Mouse (Mus musculus) heart, embryonic 16.5 days (tissue): ENCODE results near the gene BC051665. TPM values are rescaled to one million over a fixed set of nuclear protein-coding genes. Genes with fewer than 3 reads are reported as not detected.

ENCODE experiments used
- ATAC-seq: fragments of 200-750 bp; cut with Nextera tagmentation; replicated peaks from 2 replicates; pipeline ENCODE4 v1.8.0; 2017; ENCODE audit warnings: moderate number of reproducible peaks; ENCODE audit not compliant: insufficient read depth, low FRiP score; ENCODE audit errors: extremely low read depth
- H3K27ac ChIP-seq: fragments of 300-500 bp; sonication (generic); 2 replicates; pipeline ENCODE4 v1.5.1; 2014; ENCODE audit warnings: mild to moderate bottlenecking, low read length, control low read depth, moderate library complexity
- H3K27me3 ChIP-seq: fragments of 300-500 bp; sonication (generic); 2 replicates; pipeline ENCODE4 v1.6.1; 2014; ENCODE audit warnings: low read length, mixed read lengths; ENCODE audit not compliant: control insufficient read depth, insufficient read depth
- H3K36me3 ChIP-seq: fragments of 300-500 bp; sonication (generic); 2 replicates; pipeline ENCODE4 v1.6.1; 2014; ENCODE audit not compliant: control insufficient read depth, insufficient read depth
- H3K4me1 ChIP-seq: fragments of 300-500 bp; sonication (generic); 2 replicates; pipeline ENCODE4 v1.6.1; 2014; ENCODE audit warnings: low read length, mixed read lengths; ENCODE audit not compliant: control insufficient read depth, insufficient read depth
- H3K4me2 ChIP-seq: fragments of 300-500 bp; sonication (generic); 2 replicates; pipeline ENCODE4 v1.6.1; 2014; ENCODE audit warnings: low read depth, mild to moderate bottlenecking, control low read depth, low read length
- H3K4me3 ChIP-seq: fragments of 300-500 bp; sonication (generic); 2 replicates; pipeline ENCODE4 v1.5.1; 2014; ENCODE audit warnings: mild to moderate bottlenecking, control low read depth, low read length
- H3K9ac ChIP-seq: fragments of 300-500 bp; sonication (generic); 2 replicates; pipeline ENCODE4 v1.6.1; 2014; ENCODE audit warnings: low read length, control low read depth
- H3K9me3 ChIP-seq: fragments of 300-500 bp; sonication (generic); replicated peaks from 2 replicates; pipeline ENCODE4 v1.6.1; 2016; ENCODE audit warnings: low read length; ENCODE audit not compliant: control insufficient read depth
- WGBS: fragments of 180-500 bp; shearing (Covaris S2); extraction: QIAGEN DNeasy Blood & Tissue Kit; methylation state at CpG from one replicate; pipeline ENCODE4 v1.1.7; 2014; 5-methylcytosine and 5-hydroxymethylcytosine counted together
- polyA plus RNA-seq: library from polyadenylated mRNA; unstranded; fragments of >200 nt; fragmentation: Nextera tagmentation; extraction: Ambion mirVana; gene quantifications from 2 replicates; pipeline ENCODE4 v1.2.1, GENCODE M21; 2015

The BC051665 gene
- polyA plus RNA-seq, 1 experiment from 2014 or later, result not detected

DNA sequence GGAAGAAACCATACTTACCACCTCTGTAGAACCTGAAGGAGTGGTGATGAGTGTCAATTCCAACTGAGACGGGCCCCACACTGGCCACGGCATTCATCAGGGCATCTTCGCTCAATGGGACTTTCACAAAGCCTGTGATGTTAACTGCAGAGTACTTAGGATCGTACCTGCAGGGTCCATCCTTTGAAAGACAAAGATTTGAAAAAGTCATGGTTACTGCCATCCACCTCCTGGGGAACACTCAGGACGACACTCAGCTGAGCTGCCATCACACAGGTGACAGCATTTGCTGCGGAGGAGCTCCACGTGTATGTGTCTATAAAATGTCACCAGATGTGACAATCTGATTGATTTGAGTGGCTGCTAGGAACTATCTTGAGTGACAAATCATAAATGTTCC is 2.9 kb downstream of the BC051665 start:
- 78% methylated on average over 7 of the region's 7 CpGs for WGBS
- Histone ChIP-seq H3K27me3 (no peaks in the 10 kb centered on the region), H3K4me2 (no peak overlapping the region), H3K9me3 (no peaks in the 10 kb centered on the region), H3K9ac (no peak overlapping the region), H3K27ac (no peak overlapping the region), H3K4me3 (no peak overlapping the region), H3K36me3 (no peaks in the 10 kb centered on the region), H3K4me1 (no peaks in the 10 kb centered on the region)
- ATAC-seq, result no peak

DNA sequence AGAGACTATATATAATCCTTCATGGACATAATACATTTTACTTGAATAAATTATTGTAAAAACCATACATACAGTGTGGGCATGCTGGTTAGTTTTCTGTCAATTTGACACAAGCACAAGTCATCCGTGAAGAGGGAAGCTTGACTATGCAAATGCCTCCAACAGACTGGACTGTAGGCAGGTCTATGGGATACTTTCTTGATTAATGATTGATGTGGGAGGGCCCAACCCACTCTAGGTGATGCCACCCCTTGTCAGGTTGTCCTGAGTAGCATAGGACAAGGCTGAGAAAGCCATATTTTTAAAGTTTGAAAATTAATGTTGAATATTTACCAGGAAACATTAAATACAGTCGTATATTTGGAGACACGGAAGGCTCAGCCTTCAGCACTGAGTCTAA is 5.6 kb downstream of the BC051665 start:
- Histone ChIP-seq H3K9me3 (no peaks in the 10 kb centered on the region), H3K4me2 (no peak overlapping the region), H3K9ac (no peak overlapping the region), H3K27me3 (no peaks in the 10 kb centered on the region), H3K27ac (no peak overlapping the region), H3K4me1 (no peaks in the 10 kb centered on the region), H3K4me3 (no peak overlapping the region), H3K36me3 (no peaks in the 10 kb centered on the region)
- WGBS, result 80% methylated on average over 3 of the region's 3 CpGs
- ATAC-seq, result no peak

DNA sequence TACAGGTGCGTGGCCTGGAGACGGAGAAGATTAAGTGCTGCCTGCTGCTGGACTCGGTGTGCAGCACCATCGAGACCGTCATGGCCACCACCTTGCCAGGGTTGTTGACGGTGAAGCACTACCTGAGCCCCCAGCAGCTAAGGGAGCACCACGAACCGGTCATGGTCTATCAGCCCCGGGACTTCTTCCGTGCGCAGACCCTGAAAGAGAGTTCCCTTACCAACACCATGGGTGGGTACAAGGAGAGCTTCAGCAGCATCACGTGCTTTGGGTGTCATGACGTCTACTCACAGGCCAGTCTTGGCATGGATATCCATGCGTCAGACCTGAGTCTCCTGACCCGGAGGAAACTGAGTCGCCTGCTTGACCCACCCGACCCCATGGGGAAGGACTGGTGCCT is 25.0 kb downstream of the BC051665 start:
- H3K9ac ChIP-seq, result no peak overlapping the region
- no peak overlapping the region for H3K27ac ChIP-seq
- no peaks in the 10 kb centered on the region for H3K27me3 ChIP-seq
- ATAC-seq, result no peak
- WGBS, result 92% methylated on average over 17 of the region's 17 CpGs
- no peaks in the 10 kb centered on the region for H3K4me1 ChIP-seq
- peaks cover 12% of the 10 kb centered on the region for H3K36me3 ChIP-seq
- H3K4me3 ChIP-seq, result no peak overlapping the region
- no peaks in the 10 kb centered on the region for H3K9me3 ChIP-seq
- no peak overlapping the region for H3K4me2 ChIP-seq

DNA sequence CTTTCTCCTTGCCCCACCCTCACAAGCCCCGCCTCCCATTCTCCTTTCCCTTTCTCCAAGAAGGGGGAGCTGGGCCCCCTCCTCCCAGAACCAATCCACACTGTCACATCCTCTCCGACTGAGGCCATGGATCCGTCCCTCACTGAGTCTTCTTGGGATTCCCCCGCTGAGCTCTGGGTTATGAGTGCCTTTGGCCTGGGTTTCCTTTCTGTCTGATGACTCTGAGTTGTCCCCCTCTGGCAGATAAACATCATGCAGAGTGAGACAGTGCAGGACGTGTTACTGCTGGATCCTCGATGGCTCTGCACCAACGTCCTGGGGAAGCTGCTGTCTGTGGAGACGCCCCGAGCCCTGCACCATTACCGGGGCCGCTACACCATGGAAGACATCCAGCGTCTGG is 25.8 kb downstream of the BC051665 start:
- no peak for ATAC-seq
- Histone ChIP-seq H3K4me3 (no peak overlapping the region), H3K36me3 (peaks cover 12% of the 10 kb centered on the region), H3K27me3 (no peaks in the 10 kb centered on the region), H3K27ac (no peak overlapping the region), H3K9me3 (no peaks in the 10 kb centered on the region), H3K4me2 (no peak overlapping the region), H3K9ac (no peak overlapping the region), H3K4me1 (no peaks in the 10 kb centered on the region)
- WGBS, result 86% methylated on average over 12 of the region's 12 CpGs

DNA sequence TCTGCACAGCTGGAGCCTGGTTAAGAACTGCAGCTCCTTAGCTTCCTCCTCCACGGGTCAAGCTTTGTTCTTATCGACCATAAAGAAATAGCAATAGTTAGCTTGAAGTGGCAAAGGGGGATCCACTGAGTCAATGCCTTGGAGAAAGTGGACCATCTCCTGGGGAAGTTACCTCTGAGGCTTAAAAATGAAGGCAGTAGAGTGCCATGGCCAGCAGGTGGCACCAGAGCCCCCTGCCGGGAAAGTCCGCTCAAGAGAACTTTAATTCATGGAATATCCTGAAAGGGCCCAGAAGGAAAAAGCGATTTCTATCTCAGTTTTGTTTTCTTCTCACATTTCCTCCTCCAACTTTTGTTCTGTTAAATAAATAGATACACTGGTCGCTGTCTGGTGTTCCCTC is 27.0 kb downstream of the BC051665 start:
- Histone ChIP-seq H3K9me3 (no peaks in the 10 kb centered on the region), H3K4me1 (no peaks in the 10 kb centered on the region), H3K27ac (no peak overlapping the region), H3K4me2 (no peak overlapping the region), H3K27me3 (no peaks in the 10 kb centered on the region), H3K36me3 (peaks cover 12% of the 10 kb centered on the region), H3K4me3 (no peak overlapping the region), H3K9ac (no peak overlapping the region)
- ATAC-seq, result no peak
- WGBS, result 34% methylated on average over 6 of the region's 6 CpGs

DNA sequence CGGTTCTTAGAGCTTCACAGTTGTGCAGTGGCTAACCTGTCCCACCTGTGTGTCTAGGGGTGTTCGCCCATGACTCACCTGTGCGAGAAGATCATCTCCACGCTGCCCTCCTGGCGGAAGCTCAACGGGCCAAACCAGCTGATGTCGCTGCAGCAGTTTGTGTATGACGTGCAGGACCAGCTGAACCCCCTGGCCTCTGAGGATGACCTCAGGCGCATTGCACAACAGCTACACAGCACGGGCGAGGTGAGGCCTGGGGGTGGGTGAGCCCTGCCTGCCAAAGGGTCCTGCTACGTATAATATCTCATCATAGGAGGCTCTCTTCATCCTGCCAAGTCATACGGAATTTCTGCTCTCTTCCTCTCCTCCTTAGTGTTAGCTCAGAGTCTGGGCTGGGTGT is 28.9 kb downstream of the BC051665 start:
- H3K36me3 ChIP-seq, result peaks cover 18% of the 10 kb centered on the region
- no peak overlapping the region for H3K27ac ChIP-seq
- no peak for ATAC-seq
- 83% methylated on average over 13 of the region's 13 CpGs for WGBS
- no peaks in the 10 kb centered on the region for H3K4me1 ChIP-seq
- no peaks in the 10 kb centered on the region for H3K27me3 ChIP-seq
- H3K9ac ChIP-seq, result no peak overlapping the region
- H3K4me3 ChIP-seq, result no peak overlapping the region
- H3K4me2 ChIP-seq, result no peak overlapping the region
- no peaks in the 10 kb centered on the region for H3K9me3 ChIP-seq

DNA sequence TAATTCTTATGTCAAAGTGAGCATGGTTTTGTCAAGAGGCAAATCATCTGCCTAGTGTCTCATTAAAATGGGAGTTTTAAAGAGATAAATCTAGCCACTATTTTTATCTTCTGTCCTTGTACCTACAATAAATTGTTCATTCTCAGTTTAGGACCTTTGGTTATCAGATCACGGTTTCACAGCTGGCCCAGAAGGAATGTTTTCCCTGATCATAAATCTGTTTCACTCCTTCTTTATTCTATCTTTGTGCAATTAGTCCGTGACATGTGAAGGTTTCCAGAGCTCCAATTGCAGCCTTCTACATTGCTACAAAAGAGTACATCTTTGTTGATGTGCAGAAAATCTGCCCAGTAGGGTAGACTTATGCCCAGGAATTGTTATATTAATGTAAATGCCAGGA is 30.9 kb downstream of the BC051665 start:
- Histone ChIP-seq H3K36me3 (peaks cover 5% of the 10 kb centered on the region; the same call in 1 of the 2 replicates), H3K4me3 (no peak overlapping the region), H3K27ac (no peak overlapping the region), H3K4me2 (no peak overlapping the region), H3K9ac (no peak overlapping the region), H3K4me1 (no peaks in the 10 kb centered on the region), H3K27me3 (no peaks in the 10 kb centered on the region), H3K9me3 (no peaks in the 10 kb centered on the region)
- no peak for ATAC-seq
- 64% methylated on average over 2 of the region's 2 CpGs for WGBS

DNA sequence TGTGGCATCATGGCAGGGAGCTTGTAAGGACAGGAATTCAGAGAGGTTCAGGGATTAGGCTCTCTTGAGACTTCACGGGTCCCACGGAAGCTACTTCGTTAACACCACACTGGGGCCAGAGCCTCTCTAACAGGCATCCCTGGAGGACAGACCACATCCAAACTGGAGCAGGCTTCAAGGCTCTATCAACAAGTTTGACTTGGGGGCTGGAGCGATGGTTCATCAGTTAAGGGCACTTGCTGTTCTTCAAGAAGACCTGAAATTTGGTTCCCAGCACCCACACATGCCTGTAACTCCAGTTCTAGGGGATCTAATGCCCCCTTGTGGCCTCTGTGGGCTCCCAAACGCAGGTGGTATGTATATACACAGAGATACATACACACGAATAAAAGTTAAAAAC is 32.9 kb downstream of the BC051665 start:
- Histone ChIP-seq H3K9ac (no peak overlapping the region), H3K27me3 (no peaks in the 10 kb centered on the region), H3K4me2 (no peak overlapping the region), H3K4me1 (no peaks in the 10 kb centered on the region), H3K36me3 (peaks cover 8% of the 10 kb centered on the region; the same call in 1 of the 2 replicates), H3K9me3 (no peaks in the 10 kb centered on the region), H3K4me3 (no peak overlapping the region), H3K27ac (no peak overlapping the region)
- ATAC-seq, result no peak
- 90% methylated on average over 6 of the region's 6 CpGs for WGBS

DNA sequence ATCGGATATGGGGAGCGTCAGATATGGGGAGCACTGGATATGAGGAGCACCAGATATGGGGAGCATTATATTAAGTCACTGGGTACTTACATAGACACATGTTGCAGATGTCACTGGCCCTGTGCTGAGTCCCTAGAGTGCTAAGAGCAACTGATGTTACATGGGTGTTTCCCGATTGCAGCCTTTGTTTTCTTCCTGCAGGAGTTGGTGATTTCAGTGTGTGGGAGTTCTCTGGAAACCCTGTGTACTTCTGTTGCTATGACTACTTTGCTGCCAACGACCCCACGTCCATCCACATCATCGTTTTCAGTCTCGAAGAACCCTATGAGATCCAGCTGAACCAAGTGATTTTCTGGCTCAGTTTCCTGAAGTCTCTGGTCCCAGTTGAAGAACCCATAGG is 35.2 kb downstream of the BC051665 start:
- no peaks in the 10 kb centered on the region for H3K4me1 ChIP-seq
- 81% methylated on average over 7 of the region's 7 CpGs for WGBS
- H3K27me3 ChIP-seq, result no peaks in the 10 kb centered on the region
- H3K36me3 ChIP-seq, result peaks cover 8% of the 10 kb centered on the region; the same call in 1 of the 2 replicates
- H3K4me3 ChIP-seq, result no peak overlapping the region
- no peak overlapping the region for H3K27ac ChIP-seq
- H3K9ac ChIP-seq, result no peak overlapping the region
- 0 out of 2 replicates have a peak, but pooled peaks have one; percentile 17 for ATAC-seq
- H3K4me2 ChIP-seq, result no peak overlapping the region
- H3K9me3 ChIP-seq, result no peaks in the 10 kb centered on the region

DNA sequence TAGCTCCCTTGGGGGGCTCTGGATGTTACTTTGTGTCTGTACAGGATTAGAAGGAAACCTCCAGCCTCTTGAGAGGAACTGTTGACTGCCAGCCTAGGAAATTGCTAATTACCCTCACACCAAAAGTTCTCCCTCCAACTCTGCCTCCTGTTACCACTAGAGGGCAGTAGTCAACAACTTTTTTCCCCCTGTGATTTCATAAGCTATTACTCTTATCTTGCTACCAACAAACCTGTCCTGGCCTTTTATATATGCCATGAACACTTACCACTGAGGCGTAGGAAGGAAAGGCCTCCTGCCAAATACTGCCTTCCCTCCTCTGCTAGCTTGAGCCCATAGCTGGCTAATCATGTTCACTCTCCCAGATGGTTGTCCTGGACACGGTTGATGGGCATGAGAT is 37.6 kb downstream of the BC051665 start:
- peaks cover 5% of the 10 kb centered on the region; the same call in 1 of the 2 replicates for H3K4me1 ChIP-seq
- no peak for ATAC-seq
- H3K36me3 ChIP-seq, result peaks cover 8% of the 10 kb centered on the region; the same call in 1 of the 2 replicates
- H3K9me3 ChIP-seq, result no peaks in the 10 kb centered on the region
- H3K4me3 ChIP-seq, result no peak overlapping the region
- no peak overlapping the region for H3K4me2 ChIP-seq
- no peaks in the 10 kb centered on the region for H3K27me3 ChIP-seq
- WGBS, result 83% methylated on average over 2 of the region's 2 CpGs
- H3K27ac ChIP-seq, result no peak overlapping the region
- no peak overlapping the region for H3K9ac ChIP-seq
